Mouse (Mus musculus) heart, embryonic 14.5 days (tissue): ENCODE measurements at regions not wholly inside any gene's neighbourhood (a gene's known extent, or its start where the extent isn't known, plus 50 kb on each side); places are given as distances from the start of the nearest gene placed in this dataset.
"Not testable (repeated sequence)": the region's sequence is repeated elsewhere in the genome, so short reads cannot be mapped to it uniquely, and the experiment has no call there.

Experiments
- ATAC-seq: fragments of 200-750 bp; cut with Nextera tagmentation; 2 replicates; pipeline ENCODE4 v1.8.0; 2017; ENCODE audit warnings: low read depth, moderate TSS enrichment; ENCODE audit not compliant: insufficient number of reproducible peaks, insufficient read depth, low FRiP score
- H3K27ac ChIP-seq, 2 experiments: fragments of 200-500 bp in 1 of 2; fragments of 300-500 bp in 1 of 2; sonication (generic) in 1 of 2; replicated peaks in 1 of 2; 2 replicates each; pipeline ENCODE4 v1.5.1; 2012 to 2014; ENCODE audit warnings: low read depth in 2 of 2, low read length in 2 of 2, control low read depth in 1 of 2, mild to moderate bottlenecking in 1 of 2, mixed read lengths in 1 of 2; ENCODE audit not compliant: control insufficient read depth in 1 of 2, insufficient read depth in 1 of 2
- H3K27me3 ChIP-seq: fragments of 300-500 bp; sonication (generic); 2 replicates; pipeline ENCODE4 v1.6.1; 2014; ENCODE audit warnings: mild to moderate bottlenecking, low read length, control low read depth; ENCODE audit not compliant: control insufficient read depth, insufficient read depth
- H3K36me3 ChIP-seq: fragments of 300-500 bp; sonication (generic); 2 replicates; pipeline ENCODE4 v1.6.1; 2014; ENCODE audit warnings: mild to moderate bottlenecking, control low read depth, low read length, mixed read lengths; ENCODE audit not compliant: control insufficient read depth, insufficient read depth
- H3K4me1 ChIP-seq, 2 experiments: fragments of 200-500 bp in 1 of 2; fragments of 300-500 bp in 1 of 2; sonication (generic) in 1 of 2; 2 replicates each; pipeline ENCODE4 v1.6.1; 2012 to 2014; ENCODE audit warnings: low read length in 2 of 2, control low read depth in 1 of 2, mixed read lengths in 1 of 2; ENCODE audit not compliant: control insufficient read depth in 2 of 2, insufficient read depth in 2 of 2
- H3K4me2 ChIP-seq: fragments of 300-500 bp; sonication (generic); 2 replicates; pipeline ENCODE4 v1.6.1; 2014; ENCODE audit warnings: mild to moderate bottlenecking, low read length
- H3K4me3 ChIP-seq, 2 experiments: fragments of 200-500 bp in 1 of 2; fragments of 300-500 bp in 1 of 2; sonication (generic) in 1 of 2; 2 replicates each; pipeline ENCODE4 v1.5.1; 2012 to 2014; ENCODE audit warnings: low read length in 2 of 2, mild to moderate bottlenecking in 2 of 2, control low read depth in 1 of 2, low read depth in 1 of 2, moderate library complexity in 1 of 2; ENCODE audit not compliant: control insufficient read depth in 1 of 2, insufficient read depth in 1 of 2
- H3K9ac ChIP-seq: fragments of 300-500 bp; sonication (generic); 2 replicates; pipeline ENCODE4 v1.6.1; 2014; ENCODE audit warnings: mild to moderate bottlenecking, low read length
- H3K9me3 ChIP-seq: fragments of 300-500 bp; sonication (generic); 2 replicates; pipeline ENCODE4 v1.6.1; 2016; ENCODE audit warnings: low read length, control low read depth; ENCODE audit not compliant: control insufficient read depth
- WGBS: fragments of 180-500 bp; shearing (Covaris S2); extraction: QIAGEN DNeasy Blood & Tissue Kit; methylation state at CpG from one replicate; pipeline ENCODE4 v1.1.7; 2014; 5-methylcytosine and 5-hydroxymethylcytosine counted together

- ATAC-seq = no peak
- H3K4me3 ChIP-seq = no peak overlapping the region
- 39% methylated on average over 14 of the region's 14 CpGs for WGBS
- no peaks in the 10 kb centered on the region for H3K36me3 ChIP-seq
- peak overlapping the region; percentile 50 for H3K4me2 ChIP-seq
- H3K27me3 ChIP-seq = no peaks in the 10 kb centered on the region
- peaks cover 8 to 15% of the 10 kb centered on the region in 2 experiments; a peak in 3 of 4 replicates for H3K4me1 ChIP-seq
- H3K9me3 ChIP-seq = no peaks in the 10 kb centered on the region
- H3K27ac ChIP-seq = no peak overlapping the region
- peak overlapping the region; percentile 36; the same call in 1 of the 2 replicates for H3K9ac ChIP-seq
These were observed 97.6 kb upstream of the Ahi1 start for GRCm38 (mm10) chr10:20854621-20855363.

GRCm38 (mm10) chr10:20847287-20847686, 105.1 kb upstream of the Ahi1 start:
- 80% methylated on average over 8 of the region's 8 CpGs for WGBS
- no peak overlapping the region for H3K27ac ChIP-seq
- no peaks in the 10 kb centered on the region for H3K9me3 ChIP-seq
- no peak overlapping the region for H3K9ac ChIP-seq
- H3K36me3 ChIP-seq = no peaks in the 10 kb centered on the region
- H3K4me1 ChIP-seq = peaks cover 14 to 21% of the 10 kb centered on the region in 2 experiments
- no peak for ATAC-seq
- no peak overlapping the region for H3K4me3 ChIP-seq
- no peaks in the 10 kb centered on the region for H3K27me3 ChIP-seq
- H3K4me2 ChIP-seq = no peak overlapping the region

GRCm38 (mm10) chr10:20843277-20843676, 109.1 kb upstream of the Ahi1 start:
- ATAC-seq = no peak

GRCm38 (mm10) chr10:20842131-20842530, 110.2 kb upstream of the Ahi1 start:
- Histone ChIP-seq H3K9me3 (no peaks in the 10 kb centered on the region), H3K4me2 (no peak overlapping the region), H3K4me1 (peaks cover 16 to 20% of the 10 kb centered on the region in 2 experiments), H3K27ac (no peak overlapping the region), H3K27me3 (no peaks in the 10 kb centered on the region), H3K36me3 (no peaks in the 10 kb centered on the region), H3K4me3 (no peak overlapping the region), H3K9ac (no peak overlapping the region)
- no peak for ATAC-seq
- 88% methylated on average over 1 of the region's 1 CpGs for WGBS

More at GRCm38 (mm10) chr10:20843277-20843676, 109.1 kb upstream of the Ahi1 start:
- H3K4me3 ChIP-seq = no peak overlapping the region
- no peaks in the 10 kb centered on the region for H3K36me3 ChIP-seq
- H3K9ac ChIP-seq = no peak overlapping the region
- H3K4me1 ChIP-seq = peaks cover 19 to 23% of the 10 kb centered on the region in 2 experiments
- H3K4me2 ChIP-seq = no peak overlapping the region
- 72% methylated on average over 3 of the region's 3 CpGs for WGBS
- H3K27ac ChIP-seq = no peak overlapping the region
- H3K9me3 ChIP-seq = no peaks in the 10 kb centered on the region
- H3K27me3 ChIP-seq = no peaks in the 10 kb centered on the region

GRCm38 (mm10) chr10:20841430-20842040, 110.8 kb upstream of the Ahi1 start:
- H3K27me3 ChIP-seq = no peaks in the 10 kb centered on the region
- 61% methylated on average over 3 of the region's 3 CpGs for WGBS
- H3K36me3 ChIP-seq = no peaks in the 10 kb centered on the region
- no peak for ATAC-seq
- H3K4me1 ChIP-seq = peaks cover 12 to 17% of the 10 kb centered on the region in 2 experiments
- no peak overlapping the region for H3K4me3 ChIP-seq
- no peak overlapping the region for H3K27ac ChIP-seq
- H3K4me2 ChIP-seq = no peak overlapping the region
- no peak overlapping the region for H3K9ac ChIP-seq
- H3K9me3 ChIP-seq = no peaks in the 10 kb centered on the region

GRCm38 (mm10) chr10:20838685-20839425, 113.5 kb upstream of the Ahi1 start:
- Histone ChIP-seq H3K27me3 (no peaks in the 10 kb centered on the region), H3K4me3 (no peak overlapping the region), H3K4me2 (no peak overlapping the region), H3K9ac (no peak overlapping the region), H3K4me1 (peaks cover 7 to 19% of the 10 kb centered on the region in 2 experiments), H3K36me3 (no peaks in the 10 kb centered on the region), H3K9me3 (no peaks in the 10 kb centered on the region), H3K27ac (no peak overlapping the region; a peak in 1 of 4 replicates)
- ATAC-seq = no peak
- WGBS = 56% methylated on average over 8 of the region's 8 CpGs

- not testable (repeated sequence) for H3K27ac ChIP-seq, H3K27me3 ChIP-seq, H3K9me3 ChIP-seq, H3K4me2 ChIP-seq, H3K9ac ChIP-seq, ATAC-seq, H3K36me3 ChIP-seq, H3K4me3 ChIP-seq
- peaks cover 7 to 19% of the 10 kb centered on the region in 2 experiments for H3K4me1 ChIP-seq
- WGBS = 86% methylated on average over 4 of the region's 4 CpGs
These were observed 111.9 kb upstream of the Pde7b start for GRCm38 (mm10) chr10:20836816-20837215.
